Mouse (Mus musculus) testis, postnatal 14 days (tissue): ENCODE results near the gene Fbxo31.
"Not testable (repeated sequence)": the region's sequence is repeated elsewhere in the genome, so short reads cannot be mapped to it uniquely, and the experiment has no call there.

ENCODE experiments used
- DNase-seq: peaks from one replicate; pipeline ENCODE4 v3.0.0; 2021; ENCODE audit warnings: low spot score

Fbxo31 gene

DNA sequence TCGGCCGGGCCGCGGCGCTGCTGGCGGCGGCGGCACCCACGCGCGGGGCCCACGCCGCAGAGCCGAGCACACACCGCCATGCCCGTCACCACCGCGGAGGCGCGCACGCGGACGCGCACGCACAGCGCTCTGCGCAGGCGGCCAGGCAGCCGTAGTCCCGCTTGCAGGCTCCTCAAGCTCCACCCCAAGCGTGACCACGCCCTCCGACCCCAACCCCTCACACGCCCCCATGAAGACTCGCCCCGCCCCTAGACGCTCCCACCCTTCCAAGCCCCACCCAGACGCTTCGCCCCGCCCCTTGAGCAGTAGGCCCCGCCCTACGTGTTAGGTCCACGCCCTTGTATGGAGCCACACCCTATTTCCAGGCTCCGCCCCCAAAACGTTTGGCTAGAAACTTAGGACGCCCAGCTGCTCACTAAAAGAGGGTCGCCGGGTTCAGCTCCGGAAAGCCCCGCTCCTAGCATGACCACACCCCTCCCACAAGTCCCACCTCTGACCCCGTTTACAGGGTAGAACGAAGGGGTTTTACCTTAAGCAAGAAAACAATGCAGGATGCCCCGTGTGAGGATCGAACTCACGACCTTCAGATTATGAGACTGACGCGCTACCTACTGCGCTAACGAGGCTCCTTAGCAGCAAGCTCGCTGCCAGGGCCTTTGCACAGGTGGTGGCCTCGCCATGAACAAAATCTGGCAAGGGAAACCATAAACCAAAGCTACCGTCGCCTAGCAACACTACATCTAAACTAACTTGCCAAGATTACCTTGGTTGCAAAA is at the start of gene Fbxo31:
TSS of gene Fbxo31 (minus strand) at position 131 of the 776 bp plus-strand sequence.
- DNase-seq = peak; percentile 94

DNA sequence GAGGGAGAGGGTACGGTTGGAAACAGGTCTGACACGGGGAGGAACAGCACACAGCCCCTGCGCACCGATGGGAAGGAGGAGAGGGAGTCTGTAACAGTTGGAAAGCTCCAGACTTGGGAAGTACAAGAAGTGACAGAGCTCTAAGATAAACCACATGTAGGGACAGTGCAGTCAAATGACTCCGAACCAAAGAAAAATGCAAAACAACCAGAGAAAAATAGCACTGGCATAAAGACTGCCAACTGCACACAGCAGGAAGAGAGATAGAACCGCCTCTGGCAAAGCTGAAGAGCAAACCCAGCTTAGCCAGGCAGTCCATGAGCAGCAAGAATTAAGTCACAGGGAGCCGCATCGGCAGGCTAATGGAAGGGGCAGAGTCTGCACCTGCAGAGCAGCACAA is 44.4 kb upstream of the Fbxo31 start:
- no peak for DNase-seq

DNA sequence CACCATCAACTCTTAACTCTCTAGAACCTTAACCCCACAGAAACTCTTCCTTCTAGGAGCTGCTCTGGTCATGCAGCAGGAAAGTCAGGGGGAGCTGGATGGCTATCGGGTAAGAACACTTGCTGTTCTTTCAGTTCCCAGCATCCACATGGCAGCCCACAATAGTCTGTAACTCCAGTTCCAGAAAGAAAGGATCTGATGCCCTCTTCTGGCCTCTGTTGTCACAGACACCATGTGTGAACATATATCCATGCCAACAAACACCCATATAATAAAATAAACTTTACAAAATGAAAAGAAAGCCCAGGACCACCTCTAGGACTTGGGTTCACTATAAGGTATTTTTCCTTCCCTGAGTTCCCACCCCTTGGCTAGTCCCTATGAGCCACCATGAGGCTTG is 43.3 kb upstream of the Fbxo31 start:
- no peak for DNase-seq

DNA sequence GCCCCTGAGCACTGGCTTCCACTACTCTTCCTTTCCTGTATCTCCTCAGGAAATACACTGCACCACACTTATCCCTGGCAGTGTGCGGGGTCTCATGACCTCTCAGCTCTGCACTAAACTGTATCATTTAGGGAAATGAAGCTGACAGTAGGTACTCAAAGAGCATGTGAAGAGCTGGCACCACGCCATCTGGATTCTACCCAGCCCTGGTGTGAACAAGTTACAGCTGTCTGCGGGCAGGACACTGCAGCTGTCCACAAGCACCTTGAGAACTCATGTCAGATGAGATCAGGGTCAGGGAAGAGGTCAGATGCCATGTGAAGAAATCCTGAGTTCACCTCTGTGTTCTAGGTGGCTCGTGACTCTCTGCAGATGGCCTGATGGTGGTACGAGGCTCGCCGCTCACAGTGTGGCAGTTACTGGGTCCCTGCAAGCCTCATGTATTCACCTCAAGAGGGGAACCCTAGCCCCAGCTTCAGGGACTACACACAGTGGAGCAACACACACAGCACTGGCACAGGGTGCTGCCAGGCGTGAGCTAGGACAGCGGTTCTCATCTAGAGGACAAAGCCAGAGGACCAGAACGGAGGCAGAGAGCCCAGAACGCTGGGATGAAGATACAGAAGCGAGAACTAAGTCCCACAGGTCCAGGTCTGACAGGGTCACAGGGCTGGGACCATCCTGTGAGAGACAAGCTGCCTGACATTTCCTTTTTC is 42.4 kb upstream of the Fbxo31 start:
- no peak for DNase-seq

DNA sequence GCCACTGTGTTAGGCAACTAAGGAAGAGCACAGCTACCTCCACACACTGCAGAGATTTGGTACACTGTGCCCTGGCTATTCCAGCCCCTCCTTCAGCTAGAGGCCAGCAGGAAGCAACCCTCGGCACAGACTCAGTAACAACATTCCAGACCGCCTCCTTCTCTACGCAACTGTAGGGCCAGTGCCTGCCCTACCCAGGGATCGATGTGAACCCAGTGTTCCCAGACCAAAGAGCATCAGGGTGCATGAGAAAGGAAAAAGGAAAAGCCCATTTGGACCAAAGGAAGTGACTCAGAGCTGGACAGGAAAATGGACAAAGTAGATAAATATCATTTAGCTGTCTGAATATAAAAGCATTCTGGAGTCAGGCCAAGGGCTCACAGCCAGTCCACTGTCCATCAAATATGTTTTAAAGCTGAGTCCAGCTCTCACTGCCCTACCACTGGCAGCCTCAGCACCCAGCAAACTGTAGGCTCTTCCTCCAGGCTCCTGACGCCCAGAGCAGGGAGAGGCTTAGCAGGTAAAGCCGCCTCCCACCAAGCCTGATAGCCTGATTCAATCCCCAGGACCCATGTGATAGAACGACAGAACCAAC is 40.9 kb upstream of the Fbxo31 start:
- peak; percentile 34 for DNase-seq

DNA sequence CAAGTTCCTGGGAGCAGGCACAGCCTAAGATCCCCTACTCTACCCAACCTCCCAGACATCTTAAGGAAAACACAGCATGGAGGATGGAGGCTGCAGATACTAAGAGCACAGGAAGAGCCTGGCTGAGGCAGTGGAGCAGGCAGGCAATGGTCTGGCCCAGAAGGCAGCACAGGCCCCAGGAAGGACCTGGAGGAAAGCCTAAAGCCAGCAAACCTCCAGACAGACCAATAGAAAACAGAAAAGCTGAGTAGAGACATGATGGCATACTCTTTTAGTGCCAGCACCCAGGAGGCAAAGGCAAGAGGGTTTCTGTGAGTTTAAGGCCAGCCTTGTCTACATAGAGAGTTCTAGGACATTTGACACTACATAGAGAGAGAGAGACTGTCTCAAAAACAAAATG is 34.8 kb upstream of the Fbxo31 start:
- DNase-seq = no peak

DNA sequence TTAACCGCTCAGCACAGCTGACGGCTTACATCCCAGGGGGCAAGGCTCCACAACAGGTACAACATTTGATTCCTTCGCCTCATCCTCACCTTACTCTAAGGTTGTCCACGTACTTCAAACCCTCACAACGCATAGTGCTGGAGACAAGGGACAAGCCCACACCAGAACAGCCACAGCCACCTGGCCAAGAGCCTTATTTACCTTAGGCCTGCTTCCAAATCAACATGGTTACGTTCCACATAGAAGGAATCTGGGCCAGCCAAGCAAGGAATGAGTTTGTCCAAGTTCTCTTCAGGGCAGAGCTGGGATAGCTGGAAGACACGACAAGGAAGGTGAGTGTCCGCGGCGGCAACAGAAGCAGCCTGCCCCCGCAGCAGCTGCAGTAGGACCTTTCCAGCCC is 31.3 kb upstream of the Fbxo31 start:
- DNase-seq = no peak

DNA sequence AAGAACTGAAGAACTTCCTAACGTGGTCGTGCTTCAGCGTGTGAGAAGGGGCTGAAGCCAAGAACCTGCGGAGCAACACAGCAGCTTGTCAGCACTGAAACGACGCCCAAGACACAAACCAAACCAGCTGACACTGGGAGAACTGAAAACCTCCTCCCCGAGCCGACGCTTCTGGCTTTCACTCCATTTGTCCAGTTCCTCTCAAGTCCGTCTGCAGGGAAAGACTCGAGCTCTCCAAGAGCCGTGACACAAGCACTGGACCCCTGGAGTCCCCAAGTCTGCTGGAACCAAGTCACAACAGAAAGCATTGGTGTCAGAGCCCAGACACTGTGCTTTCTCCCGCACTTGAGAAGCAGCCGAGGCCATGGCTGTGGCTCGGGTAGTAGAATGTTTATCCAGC is 30.6 kb upstream of the Fbxo31 start:
- no peak for DNase-seq

DNA sequence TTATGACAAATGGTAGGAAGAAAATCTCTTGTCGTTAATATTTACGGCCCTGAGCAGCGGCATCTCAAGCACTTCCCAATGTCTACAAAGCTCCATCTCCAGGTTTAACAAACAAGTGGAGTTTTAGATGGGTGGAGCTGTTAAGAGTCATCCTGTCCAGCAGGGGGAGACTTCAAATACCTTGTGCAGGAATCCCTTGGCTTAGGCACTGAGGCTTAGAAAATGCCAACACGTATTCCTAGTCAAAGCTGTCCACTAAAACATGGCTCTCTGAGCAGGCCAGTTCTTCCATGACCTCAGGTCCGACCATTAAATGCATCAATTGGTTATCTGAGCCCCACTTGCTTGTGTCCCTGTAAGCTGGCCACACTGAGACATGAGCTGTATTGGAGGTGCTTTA is 29.1 kb upstream of the Fbxo31 start:
- DNase-seq = no peak

DNA sequence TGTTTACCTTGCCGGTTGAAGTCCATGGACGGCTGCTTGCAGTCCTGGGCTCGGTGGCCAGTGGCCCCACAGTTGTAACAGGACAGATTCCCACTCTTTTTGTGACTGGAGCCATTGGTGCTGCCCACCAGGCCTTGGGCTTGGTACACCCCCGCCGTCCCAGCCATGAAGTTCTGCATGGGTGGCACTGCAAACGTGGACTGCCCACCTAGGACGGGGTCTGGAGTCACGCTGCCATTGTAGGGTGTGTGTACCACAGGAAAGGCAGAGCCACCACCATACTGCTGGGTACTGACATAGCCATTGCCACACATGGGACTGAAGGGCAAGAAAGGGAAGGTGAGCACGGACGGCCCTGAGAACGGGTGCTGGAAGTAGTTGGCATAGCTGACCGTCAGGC is 25.2 kb upstream of the Fbxo31 start:
- DNase-seq = no peak

DNA sequence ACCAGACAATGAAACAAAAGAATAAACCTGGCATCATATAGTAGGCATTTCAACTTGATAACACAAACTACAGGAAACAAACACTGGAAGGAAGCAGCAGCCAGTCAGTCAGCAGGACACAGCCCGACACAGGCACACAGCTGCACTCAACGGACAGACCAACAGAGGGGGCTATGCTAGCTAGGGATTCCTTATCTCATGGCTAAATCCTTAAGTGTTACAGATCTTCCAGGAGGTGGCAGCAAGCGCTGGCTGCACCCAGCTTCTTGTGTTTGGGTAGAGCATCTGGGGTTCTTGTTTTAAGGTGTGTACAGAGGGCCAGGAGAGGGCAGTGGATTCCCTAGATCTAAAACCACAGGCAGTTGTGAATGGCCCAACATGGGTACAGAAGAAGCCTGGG is 24.3 kb upstream of the Fbxo31 start:
- no peak for DNase-seq

DNA sequence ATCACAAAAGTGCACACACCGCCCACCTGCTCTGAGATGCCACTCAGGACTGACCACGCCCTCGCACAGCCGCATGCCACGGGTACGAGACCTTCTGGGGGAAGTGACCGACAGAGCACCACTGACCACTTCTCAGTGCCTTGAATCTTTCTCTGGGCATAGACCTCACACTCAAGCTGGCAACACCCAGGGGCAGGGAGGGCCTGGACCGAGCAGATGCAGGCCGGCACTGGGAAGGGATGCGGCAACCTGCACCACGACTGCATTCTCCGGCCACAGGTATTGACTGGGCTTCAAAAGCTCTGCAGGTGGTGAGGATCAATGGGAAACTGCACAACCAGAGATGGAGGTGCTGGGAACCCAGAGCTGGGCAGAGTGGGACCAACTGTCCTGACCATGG is 23.8 kb upstream of the Fbxo31 start:
- DNase-seq = no peak

DNA sequence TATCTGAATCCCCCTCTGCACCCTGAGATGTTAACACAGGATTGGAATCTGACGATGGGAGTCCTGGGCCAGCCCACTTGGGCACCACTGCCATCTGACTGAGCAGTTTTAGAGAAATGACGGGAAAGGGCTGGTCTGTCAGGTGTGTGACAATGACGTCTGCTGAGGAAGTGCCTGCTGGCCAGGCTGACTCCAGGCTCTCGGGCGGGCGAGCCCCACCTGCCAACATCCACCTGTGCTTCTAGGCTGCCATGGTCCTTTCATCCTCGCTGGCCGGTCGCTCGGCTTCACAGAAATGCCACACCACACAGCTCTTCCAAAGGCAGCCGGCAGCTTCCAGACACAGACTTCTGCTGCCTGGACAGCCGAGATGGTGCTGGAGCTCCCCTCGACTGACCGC is 21.2 kb upstream of the Fbxo31 start:
- DNase-seq = no peak

DNA sequence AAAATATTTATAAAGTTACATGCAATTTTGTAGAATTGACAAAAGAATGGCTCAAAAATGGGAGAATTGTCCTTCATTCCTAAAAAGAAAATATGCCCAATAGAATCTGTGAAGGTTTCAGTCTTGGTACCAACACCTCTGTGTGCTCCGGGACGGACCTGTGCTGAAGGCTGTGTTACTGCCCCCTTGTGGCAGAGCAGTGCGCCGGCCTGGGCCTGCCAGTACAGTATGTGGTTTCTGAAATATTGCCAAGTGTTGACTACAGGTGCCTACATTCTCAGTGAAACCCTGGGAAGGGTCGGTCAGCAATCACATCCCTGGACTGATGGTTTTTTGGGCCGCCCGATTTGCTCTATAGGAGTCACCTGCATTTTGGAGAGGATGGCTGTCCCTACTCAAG is 20.3 kb upstream of the Fbxo31 start:
- DNase-seq = peak; percentile 64

DNA sequence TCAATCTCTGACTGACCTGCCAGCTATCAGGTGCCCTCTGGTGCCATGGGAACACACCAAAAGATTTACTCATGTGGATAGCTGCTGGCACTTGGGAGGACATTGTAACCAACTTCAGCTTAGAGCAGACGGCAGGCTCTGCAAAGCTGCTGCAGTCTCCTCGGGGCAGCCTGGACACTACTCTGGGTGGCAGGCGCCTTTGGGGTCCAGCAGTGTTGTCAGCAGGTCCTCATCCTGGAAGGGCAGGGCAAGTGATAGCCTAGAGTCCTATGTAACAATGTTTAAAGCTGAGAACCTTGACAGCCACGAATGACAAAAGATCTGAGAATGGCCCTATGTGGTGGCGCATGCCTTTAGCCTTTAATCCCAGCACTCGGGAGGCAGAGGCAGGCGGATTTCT is 19.6 kb upstream of the Fbxo31 start:
- DNase-seq = no peak

DNA sequence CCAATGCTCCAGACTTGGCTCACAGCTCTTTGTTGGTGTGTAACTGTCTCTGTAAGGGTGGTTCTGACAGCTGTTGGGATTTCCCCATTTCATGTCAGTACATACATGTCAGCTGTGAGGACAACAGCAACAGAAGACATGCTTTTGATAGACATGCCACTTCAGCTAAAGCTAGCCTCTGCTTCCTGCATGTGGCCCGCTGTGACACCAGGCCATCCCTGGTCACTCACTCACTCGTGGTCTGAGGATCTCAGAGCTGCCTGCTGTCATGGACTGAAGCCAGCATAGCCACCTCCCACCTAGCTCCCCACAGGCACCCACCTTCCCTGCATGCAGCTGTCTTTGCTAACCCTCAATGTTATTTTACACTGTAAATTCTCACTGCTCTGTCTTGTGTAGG is 18.9 kb upstream of the Fbxo31 start:
- DNase-seq = not testable (repeated sequence)

DNA sequence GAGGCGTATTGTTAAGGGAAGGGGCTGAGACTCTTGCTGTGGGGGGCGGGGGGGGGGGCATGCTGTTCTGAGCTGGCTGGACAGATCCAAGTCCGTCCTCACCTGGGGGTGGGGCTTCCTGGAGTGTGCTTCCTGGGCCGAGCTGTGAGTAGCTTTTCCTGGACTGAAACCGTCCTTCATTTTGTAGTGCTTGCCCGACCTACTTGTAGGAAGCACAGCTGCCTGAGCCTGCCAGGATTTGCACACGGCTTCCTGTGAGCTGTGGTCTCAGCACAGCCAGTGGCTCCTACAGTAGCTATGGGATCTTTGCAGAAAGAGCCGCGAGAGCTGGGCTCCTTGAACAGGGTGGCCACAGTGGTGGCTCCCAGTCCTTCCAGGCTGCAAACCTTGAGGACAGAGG is 15.4 kb upstream of the Fbxo31 start:
- DNase-seq = no peak

DNA sequence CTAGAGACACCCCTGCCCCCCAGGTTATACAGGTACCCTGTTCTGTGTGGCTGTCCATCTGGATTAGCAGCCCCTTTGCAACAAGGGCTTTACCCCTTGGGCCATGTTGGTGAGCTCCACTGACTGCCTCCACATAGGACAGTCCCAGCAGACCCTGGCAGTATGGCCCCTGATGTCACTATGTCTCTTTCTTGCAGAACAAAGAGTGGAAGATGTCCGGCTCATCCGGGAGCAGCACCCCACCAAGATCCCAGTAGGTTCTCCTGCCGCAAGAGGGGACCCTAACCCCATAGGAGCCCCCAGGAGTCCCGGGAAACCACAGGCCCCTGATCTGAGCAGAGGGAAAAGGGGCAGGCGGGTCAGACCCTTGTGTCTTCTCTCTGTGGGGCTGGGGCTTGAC is 14.7 kb upstream of the Fbxo31 start:
- DNase-seq = no peak

DNA sequence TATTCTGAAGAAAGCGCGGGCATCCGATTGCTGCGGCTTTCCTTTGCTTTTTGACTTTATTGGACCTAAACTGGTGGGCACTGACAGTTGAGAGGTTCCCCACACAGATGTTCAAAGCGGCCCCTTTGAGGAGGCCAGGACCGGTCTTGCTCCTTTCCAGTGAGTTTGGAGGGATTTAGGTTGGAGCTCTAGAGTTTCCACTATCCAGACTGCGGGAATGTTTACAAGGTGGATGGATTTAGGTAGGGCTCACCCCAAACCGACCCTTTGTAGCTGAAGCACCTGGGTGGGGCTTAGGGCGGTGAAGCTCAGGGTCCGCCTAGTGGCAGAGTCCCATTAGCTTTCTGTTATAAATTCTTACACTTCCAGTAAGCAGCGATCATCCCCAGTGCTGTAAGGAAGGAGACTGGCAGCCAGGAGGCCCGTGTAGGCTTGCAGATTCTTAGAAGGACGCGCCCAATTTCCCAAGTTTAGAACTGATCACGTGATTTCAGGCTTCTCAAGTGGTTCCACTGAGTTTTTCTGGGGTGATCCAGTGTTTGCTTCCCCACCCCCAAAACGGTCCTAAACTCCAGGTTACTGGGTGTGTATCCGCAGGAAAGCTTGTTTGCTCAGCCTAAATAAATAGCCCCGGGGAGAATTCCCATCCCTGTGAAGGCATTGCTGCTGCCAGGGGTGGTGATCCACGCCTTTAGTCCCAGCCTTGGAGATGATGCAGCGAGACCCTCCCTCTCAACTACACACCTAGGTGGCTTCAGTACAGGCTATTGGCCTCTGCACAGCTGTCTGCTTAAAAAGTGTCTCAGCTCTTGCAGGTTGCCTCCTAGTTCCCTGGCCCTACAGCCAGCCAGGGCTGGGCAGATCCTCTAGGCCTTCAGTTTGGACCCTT is 12.8 kb upstream of the Fbxo31 start:
- no peak for DNase-seq

DNA sequence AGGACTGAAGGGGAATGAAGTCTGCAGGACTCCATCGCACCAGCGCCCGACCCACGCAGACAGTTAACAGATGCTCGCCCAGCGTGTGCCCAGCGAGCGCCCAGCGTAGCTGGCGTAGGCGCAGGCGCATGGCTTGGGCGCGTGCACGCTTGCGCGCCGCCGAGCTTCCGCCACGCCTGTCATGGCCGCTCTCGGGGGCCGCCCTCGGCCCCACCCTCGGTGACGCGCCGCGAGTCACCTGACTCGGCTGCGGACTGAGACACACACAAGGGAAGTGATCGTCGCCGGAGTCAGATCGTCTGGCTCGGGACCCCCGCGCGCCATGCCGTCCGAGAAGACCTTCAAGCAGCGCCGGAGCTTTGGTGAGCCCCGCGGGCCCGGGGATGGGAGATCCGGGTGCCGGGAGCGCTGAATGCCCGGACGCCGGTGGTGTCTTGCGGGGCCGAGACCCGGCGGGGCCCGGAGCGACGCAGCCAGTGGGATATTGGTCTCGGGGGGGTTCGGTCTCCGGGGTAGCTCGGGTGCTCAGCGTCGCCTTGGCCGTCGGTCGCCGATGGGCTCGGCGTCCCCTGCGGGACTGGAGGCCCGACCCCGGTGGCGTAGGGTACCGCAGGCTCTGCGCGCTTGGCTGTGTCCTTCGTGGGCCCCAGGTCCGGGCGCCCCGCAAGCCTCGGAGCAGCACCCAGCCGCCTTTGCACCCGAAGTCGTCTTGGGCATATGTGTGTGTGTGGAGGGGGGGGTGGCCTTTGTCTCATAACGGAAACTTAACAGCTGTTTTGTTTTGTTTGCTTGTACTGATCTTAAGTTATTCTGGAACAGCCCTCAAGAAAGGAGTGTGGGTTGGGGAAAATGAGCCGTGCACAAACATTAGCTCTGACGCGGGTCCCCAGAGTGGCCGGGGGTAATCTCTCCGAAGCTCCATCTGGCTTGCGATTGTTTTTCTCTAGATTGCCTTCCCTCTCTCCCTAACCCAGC is 11.9 kb upstream of the Fbxo31 start, which contains the start of gene Map1lc3b:
TSS of gene Map1lc3b (plus strand) at position 159 of the 975 bp plus-strand sequence.
- peak; percentile 89 for DNase-seq

DNA sequence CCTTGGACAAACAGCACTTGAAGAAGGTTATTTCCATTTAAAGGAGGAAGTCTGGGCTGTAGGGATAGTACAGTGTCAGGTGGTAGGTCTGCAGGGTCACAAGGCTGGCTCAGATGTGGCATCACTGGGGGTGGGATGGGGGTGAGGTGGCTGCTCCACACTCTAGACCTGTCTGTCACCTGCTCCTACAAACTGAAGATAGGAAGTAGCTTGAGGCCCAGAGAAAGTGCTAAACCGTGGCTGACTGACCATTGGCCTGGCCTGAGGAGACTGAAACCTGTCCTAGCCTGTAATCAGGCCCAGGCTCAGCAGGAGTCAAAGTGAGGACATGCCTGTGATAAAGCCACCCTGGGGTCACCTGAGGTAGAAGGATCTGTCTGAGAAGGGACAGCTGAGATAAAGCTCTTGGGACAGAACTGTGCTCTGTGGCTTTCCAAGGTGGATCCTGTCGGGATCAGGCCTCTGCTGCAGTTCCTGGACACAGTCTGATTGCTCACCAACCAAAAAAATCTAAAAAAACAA is 10.7 kb upstream of the Fbxo31 start:
- DNase-seq = no peak
